Mouse (Mus musculus) naive thymus-derived CD4-positive, alpha-beta T cell, adult 2 months (primary cell): ENCODE measurements at regions not wholly inside any gene's neighbourhood (a gene's known extent, or its start where the extent isn't known, plus 50 kb on each side); places are given as distances from the start of the nearest gene placed in this dataset.

Experiments
- DNase-seq: peaks from one replicate; pipeline ENCODE4 v3.0.0-alpha.2; 2011; ENCODE audit warnings: low read depth

- no peak for DNase-seq
Observed at GRCm38 (mm10) chr8:57705957-57706356, 53.1 kb upstream of the Galnt7 start.

- DNase-seq, result no peak
Observed at GRCm38 (mm10) chr8:57704161-57704560, 51.3 kb upstream of the Galnt7 start.

GRCm38 (mm10) chr8:57702407-57703113 lies 49.7 kb upstream of the Galnt7 start:
- peak; percentile 1 for DNase-seq
